Mouse (Mus musculus): ENCODE data around the gene Ptprg. TPM values are rescaled to one million over a fixed set of nuclear protein-coding genes. Genes with fewer than 3 reads are reported as not detected.

Ptprg gene
- polyA plus RNA-seq, 1 experiment from 2014 or later, result 30.1 TPM

DNA sequence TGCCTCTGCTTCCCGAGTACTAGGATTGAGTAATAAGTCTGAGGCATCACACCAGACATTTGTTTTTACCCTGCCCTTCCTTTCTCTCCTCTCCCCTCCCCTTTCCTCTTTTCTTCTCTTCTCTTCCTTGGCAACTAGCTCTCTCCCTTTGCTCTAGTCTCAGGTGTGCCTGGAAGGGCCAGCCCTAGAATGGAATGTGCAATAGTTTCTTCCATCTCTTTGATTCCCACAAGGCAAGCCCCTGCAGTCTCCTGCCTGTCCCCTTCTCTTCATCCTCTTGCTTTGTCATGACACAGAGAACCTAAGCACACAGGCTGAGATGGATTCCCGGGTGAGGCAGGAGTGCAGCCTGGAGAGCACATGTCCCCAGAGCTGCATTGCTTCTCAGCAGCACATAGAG is 512.4 kb downstream of the Ptprg start:
- Histone ChIP-seq H3K27ac (replicated peaks) (no peak overlapping the region), H3K4me1 (no peaks in the 10 kb centered on the region), H3K4me3 (no peak overlapping the region), H3K36me3 (no peaks in the 10 kb centered on the region), H3K4me2 (replicated peaks) (no peak overlapping the region), H3K27me3 (no peaks in the 10 kb centered on the region), H3K9ac (replicated peaks) (no peak overlapping the region), H3K9me3 (no peaks in the 10 kb centered on the region)
- ATAC-seq (replicated peaks), result no peak
- WGBS, result 90% methylated on average over 2 of the region's 2 CpGs

DNA sequence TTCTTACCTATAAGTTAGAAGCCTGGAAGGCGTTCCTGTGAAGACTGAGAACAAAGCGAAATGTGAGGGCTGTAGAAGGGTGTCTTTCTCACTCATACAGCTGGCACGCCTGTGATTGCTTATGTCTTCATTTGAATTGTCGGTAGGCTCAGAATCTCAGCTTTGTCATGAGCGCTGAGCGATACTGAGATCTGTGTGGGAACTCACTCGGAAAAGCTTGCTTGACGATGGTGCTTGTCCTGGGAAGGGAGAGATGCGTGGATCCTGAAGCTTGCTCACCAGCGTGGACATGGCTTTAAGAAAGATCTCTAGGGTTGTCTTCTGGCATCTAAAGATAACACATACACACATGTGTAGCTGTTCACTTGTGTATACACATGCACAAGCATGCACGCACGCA is 516.4 kb downstream of the Ptprg start:
- Histone ChIP-seq H3K4me2 (replicated peaks) (no peak overlapping the region), H3K4me1 (no peaks in the 10 kb centered on the region), H3K27me3 (no peaks in the 10 kb centered on the region), H3K36me3 (no peaks in the 10 kb centered on the region), H3K27ac (replicated peaks) (no peak overlapping the region), H3K9me3 (no peaks in the 10 kb centered on the region), H3K9ac (replicated peaks) (no peak overlapping the region), H3K4me3 (no peak overlapping the region)
- 86% methylated on average over 12 of the region's 12 CpGs for WGBS
- no peak for ATAC-seq (replicated peaks)

DNA sequence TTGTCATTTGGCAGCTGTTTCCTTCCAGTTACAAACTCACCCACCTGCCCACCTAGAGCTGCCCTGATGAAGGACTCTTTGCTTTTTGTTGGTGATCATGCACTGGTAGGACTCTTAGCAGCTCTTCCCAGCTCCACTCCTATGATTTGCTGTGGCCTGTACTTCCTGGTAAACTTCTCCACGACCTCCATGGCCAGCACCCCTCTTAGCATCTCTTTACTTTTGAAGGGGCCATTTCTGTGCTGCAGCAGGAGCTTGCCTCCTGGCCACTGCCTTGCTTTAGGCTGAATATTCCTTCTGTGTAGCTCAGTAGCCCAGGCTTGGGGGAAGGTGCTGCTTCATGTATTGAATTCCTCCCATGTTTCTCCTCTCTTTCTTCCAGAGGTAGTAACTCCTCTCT is 517.0 kb downstream of the Ptprg start:
- Histone ChIP-seq H3K9ac (replicated peaks) (no peak overlapping the region), H3K27me3 (no peaks in the 10 kb centered on the region), H3K4me3 (no peak overlapping the region), H3K4me1 (no peaks in the 10 kb centered on the region), H3K4me2 (replicated peaks) (no peak overlapping the region), H3K27ac (replicated peaks) (no peak overlapping the region), H3K9me3 (no peaks in the 10 kb centered on the region), H3K36me3 (no peaks in the 10 kb centered on the region)
- WGBS, result 50% methylated on average over 1 of the region's 1 CpGs
- no peak for ATAC-seq (replicated peaks)

DNA sequence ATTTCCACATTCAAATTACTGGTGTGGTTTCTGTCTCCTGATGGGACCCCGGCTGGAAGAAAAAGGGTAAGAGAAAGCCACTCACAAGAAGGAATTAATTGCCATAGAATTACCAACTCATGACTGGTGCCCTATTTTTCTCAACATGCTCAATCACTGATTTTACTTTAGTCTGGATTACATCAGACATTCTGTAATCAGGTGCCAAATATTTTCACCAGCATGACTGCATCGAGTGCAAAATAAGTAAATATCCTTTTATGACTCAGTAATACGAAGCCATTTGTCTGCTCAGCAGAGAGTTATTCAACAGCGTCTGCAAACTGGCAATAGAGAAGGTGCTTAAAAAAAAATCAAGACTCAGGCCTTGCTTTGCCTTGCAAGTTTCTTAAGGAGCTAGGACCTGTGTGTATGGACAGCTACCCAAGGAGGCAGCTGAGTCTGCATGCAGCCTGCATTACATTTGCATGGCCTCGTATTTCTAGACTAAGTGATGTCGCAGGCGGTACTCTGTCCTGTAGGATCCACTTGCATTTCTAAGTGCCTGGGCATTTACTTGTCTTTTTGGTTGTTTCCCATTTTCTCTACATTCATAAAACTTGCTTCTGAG is 517.6 kb downstream of the Ptprg start:
- 55% methylated on average over 7 of the region's 7 CpGs for WGBS

DNA sequence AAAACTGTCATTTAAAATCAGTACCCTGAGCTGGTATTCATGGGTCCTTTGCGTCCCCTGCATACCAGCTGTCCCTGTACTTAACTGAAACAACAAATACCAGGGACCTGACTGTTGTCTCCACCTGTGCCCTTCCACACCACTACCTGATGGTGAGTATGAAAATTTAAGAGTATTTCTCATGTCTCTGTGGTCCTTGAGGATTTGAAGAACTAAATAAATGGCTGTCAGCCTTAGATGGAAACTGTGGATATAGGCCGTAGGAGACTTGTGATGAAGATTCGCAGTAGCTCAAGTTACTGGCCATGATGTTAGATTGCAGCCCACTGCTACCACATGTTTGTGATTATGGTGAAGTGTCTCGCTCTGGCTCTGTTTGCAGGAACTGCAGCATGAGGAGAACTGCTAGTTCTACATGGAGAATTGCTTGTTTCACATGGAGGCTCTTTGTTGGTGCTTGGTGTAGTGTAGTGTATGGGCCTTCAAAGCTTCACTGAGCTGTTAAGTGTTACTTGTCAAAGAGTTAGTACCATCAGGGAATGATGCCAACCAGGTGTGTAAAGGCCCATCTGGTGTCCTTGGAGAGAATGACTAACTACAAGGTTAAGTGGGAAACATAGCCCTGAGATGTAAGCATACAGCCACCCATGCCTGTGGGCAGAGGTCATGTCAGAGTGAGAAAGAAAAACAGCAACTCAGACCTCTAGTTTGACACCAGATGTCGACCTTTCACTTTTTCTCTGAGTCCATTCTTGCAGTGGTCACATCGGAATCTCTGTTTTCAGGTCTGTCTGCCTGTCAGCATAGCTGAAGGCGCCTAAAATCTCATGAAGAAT is 518.9 kb downstream of the Ptprg start:
- Histone ChIP-seq H3K9me3 (no peaks in the 10 kb centered on the region), H3K27me3 (no peaks in the 10 kb centered on the region), H3K4me3 (no peak overlapping the region), H3K36me3 (no peaks in the 10 kb centered on the region), H3K9ac (replicated peaks) (no peak overlapping the region), H3K4me1 (0 out of 2 replicates have a peak, but pooled peaks cover 3% of the 10 kb centered on the region), H3K4me2 (replicated peaks) (no peak overlapping the region), H3K27ac (replicated peaks) (no peak overlapping the region)
- WGBS, result 93% methylated on average over 7 of the region's 7 CpGs
- ATAC-seq (replicated peaks), result no peak

More for the DNA sequence above, 517.6 kb downstream of the Ptprg start:
- H3K27me3 ChIP-seq, result no peaks in the 10 kb centered on the region
- no peak overlapping the region for H3K9ac ChIP-seq (replicated peaks)
- no peak overlapping the region for H3K27ac ChIP-seq (replicated peaks)
- no peaks in the 10 kb centered on the region for H3K36me3 ChIP-seq
- H3K4me3 ChIP-seq, result no peak overlapping the region
- H3K4me2 ChIP-seq (replicated peaks), result no peak overlapping the region
- H3K9me3 ChIP-seq, result no peaks in the 10 kb centered on the region
- ATAC-seq (replicated peaks), result no peak
- no peaks in the 10 kb centered on the region for H3K4me1 ChIP-seq

GRCm38 (mm10) chr14:12073408-12074107 is 520.2 kb downstream of the Ptprg start:
- no peak for ATAC-seq (replicated peaks)
- no peaks in the 10 kb centered on the region for H3K36me3 ChIP-seq
- no peak overlapping the region for H3K27ac ChIP-seq (replicated peaks)
- H3K9ac ChIP-seq (replicated peaks), result no peak overlapping the region
- 0 out of 2 replicates have a peak, but pooled peaks cover 3% of the 10 kb centered on the region for H3K4me1 ChIP-seq
- 81% methylated on average over 2 of the region's 2 CpGs for WGBS
- H3K4me3 ChIP-seq, result no peak overlapping the region
- H3K9me3 ChIP-seq, result no peaks in the 10 kb centered on the region
- H3K4me2 ChIP-seq (replicated peaks), result no peak overlapping the region
- H3K27me3 ChIP-seq, result no peaks in the 10 kb centered on the region

DNA sequence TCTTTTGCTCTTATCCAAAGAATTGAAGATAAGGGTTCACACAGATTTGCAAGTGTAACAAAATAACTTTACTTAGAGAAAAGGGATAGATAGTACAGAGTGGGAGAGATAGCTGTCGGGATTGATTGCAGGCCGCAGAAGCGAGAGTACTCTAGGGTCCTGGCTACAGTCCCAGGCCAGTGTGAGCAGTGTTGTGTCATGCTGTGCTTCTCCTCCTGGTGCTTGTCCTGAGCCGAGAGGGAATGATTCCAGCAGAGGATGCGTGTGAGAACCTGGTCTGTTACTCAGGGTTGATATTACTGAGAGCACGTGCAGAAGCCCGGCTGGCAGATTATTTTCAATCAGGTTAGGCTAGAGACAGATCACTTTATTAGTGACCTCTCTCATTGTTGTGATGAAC is 523.9 kb downstream of the Ptprg start:
- Histone ChIP-seq H3K4me1 (peaks cover 17% of the 10 kb centered on the region), H3K4me3 (no peak overlapping the region), H3K9ac (replicated peaks) (no peak overlapping the region), H3K9me3 (no peaks in the 10 kb centered on the region), H3K27ac (replicated peaks) (no peak overlapping the region), H3K36me3 (no peaks in the 10 kb centered on the region), H3K27me3 (no peaks in the 10 kb centered on the region), H3K4me2 (replicated peaks) (no peak overlapping the region)
- ATAC-seq (replicated peaks), result no peak
- 85% methylated on average over 7 of the region's 7 CpGs for WGBS

- no peak for ATAC-seq (replicated peaks)
- Histone ChIP-seq H3K36me3 (no peaks in the 10 kb centered on the region), H3K4me1 (peaks cover 17% of the 10 kb centered on the region), H3K27me3 (no peaks in the 10 kb centered on the region), H3K4me2 (replicated peaks) (no peak overlapping the region), H3K9me3 (no peaks in the 10 kb centered on the region), H3K27ac (replicated peaks) (no peak overlapping the region), H3K4me3 (no peak overlapping the region), H3K9ac (replicated peaks) (no peak overlapping the region)
- WGBS, result 46% methylated on average over 6 of the region's 6 CpGs
These were observed 525.9 kb downstream of the Ptprg start for GRCm38 (mm10) chr14:12079250-12079649.

DNA sequence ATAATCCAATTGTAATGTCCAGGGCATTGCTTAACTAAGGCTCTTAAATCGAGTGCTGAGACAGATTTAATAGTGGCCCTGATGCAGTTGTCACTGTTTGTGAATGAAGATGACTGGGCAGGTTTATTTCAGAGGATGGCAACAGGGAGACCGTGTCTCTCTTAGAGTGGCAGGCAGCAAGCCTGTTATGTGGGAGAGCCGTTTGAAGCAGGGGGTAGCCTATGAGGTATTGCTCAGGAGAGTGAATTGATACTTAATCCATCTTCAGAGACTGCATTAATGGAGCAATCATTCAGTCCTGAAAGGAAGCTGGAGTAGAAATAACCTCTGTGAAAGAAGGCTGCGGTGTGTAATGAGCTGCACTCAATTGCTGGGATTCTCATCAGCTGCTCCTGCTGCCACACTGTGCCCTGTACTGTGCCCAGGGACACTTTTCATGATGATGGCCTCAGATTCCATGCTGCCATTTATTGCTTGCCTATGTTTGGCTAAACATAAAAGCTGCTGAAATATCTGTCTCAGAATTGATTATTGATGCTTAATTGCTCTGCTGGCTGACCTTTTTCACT is 526.6 kb downstream of the Ptprg start:
- 7% methylated on average over 4 of the region's 4 CpGs for WGBS
- no peak overlapping the region for H3K4me3 ChIP-seq
- peaks cover 17% of the 10 kb centered on the region for H3K4me1 ChIP-seq
- H3K9me3 ChIP-seq, result no peaks in the 10 kb centered on the region
- no peak overlapping the region for H3K4me2 ChIP-seq (replicated peaks)
- ATAC-seq (replicated peaks), result 0 out of 2 replicates have a peak, but pooled peaks have one; percentile 38
- no peaks in the 10 kb centered on the region for H3K36me3 ChIP-seq
- H3K27me3 ChIP-seq, result no peaks in the 10 kb centered on the region
- no peak overlapping the region for H3K9ac ChIP-seq (replicated peaks)
- no peak overlapping the region for H3K27ac ChIP-seq (replicated peaks)

GRCm38 (mm10) chr14:12082131-12082921 is 529.0 kb downstream of the Ptprg start:
- H3K36me3 ChIP-seq, result no peaks in the 10 kb centered on the region
- ATAC-seq (replicated peaks), result 0 out of 2 replicates have a peak, but pooled peaks have one; percentile 33
- WGBS, result 23% methylated on average over 6 of the region's 6 CpGs
- no peak overlapping the region for H3K4me2 ChIP-seq (replicated peaks)
- no peak overlapping the region for H3K9ac ChIP-seq (replicated peaks)
- no peak overlapping the region for H3K4me3 ChIP-seq
- H3K4me1 ChIP-seq, result peaks cover 26% of the 10 kb centered on the region
- no peak overlapping the region for H3K27ac ChIP-seq (replicated peaks)
- H3K9me3 ChIP-seq, result no peaks in the 10 kb centered on the region
- H3K27me3 ChIP-seq, result no peaks in the 10 kb centered on the region

GRCm38 (mm10) chr14:12084076-12084475 is 530.7 kb downstream of the Ptprg start:
- Histone ChIP-seq H3K27ac (replicated peaks) (no peak overlapping the region), H3K9me3 (no peaks in the 10 kb centered on the region), H3K27me3 (no peaks in the 10 kb centered on the region), H3K36me3 (no peaks in the 10 kb centered on the region), H3K4me1 (peaks cover 23% of the 10 kb centered on the region), H3K4me2 (replicated peaks) (no peak overlapping the region), H3K9ac (replicated peaks) (no peak overlapping the region), H3K4me3 (no peak overlapping the region)
- no peak for ATAC-seq (replicated peaks)
- 73% methylated on average over 4 of the region's 4 CpGs for WGBS
